Mouse (Mus musculus) neural tube, postnatal 0 days (tissue): Measurements from ENCODE around the gene Gad1. TPM values are rescaled to one million over a fixed set of nuclear protein-coding genes. Genes with fewer than 3 reads are reported as not detected.

Experiments used
- polyA plus RNA-seq: library from polyadenylated mRNA; unstranded; fragments of >200 nt; fragmentation: Nextera tagmentation; extraction: Ambion mirVana; gene quantifications from 2 replicates; pipeline ENCODE4 v1.2.1, GENCODE M21; 2015

Gene Gad1
- 109 and 128 TPM in 2 replicates for polyA plus RNA-seq

GRCm38 (mm10) chr2:70552772-70553171, at the start of gene Gad1:
TSS of gene Gad1 (plus strand) at chr2:70553072.

DNA sequence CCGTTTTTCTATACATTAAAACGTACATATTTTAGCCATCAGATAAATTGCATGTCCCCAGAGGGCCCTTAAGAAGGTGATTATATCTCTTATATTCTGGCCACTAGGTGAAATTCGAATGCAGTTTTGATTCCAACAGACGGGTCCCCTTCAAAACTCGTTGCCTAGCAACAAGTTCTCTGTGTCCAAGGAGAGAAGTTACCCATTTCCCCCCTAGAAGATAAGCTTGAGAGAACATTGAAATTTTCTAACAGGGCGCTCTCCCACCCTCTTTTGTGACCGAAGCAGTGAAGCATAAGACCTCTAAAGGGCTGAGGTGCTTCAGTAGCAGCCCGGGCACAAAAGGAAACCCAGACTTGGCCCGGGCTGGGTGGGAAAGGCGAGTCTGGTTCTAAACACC, 44.4 kb upstream of the Gad1 start, which contains the start of gene Erich2:
Erich2 (plus strand) TSS at position 324 of the 400 bp plus-strand sequence.

Other genes with a start within 250 kb of the Gad1 start
- gene Sp5, start 78.1 kb upstream of the Gad1 start, polyA plus RNA-seq: 2.0 and 2.5 TPM in 2 replicates
- 1.7 and 2.9 TPM in 2 replicates for gene Erich2, start 44.3 kb upstream of the Gad1 start, polyA plus RNA-seq
- gene Gorasp2, start 108.5 kb downstream of the Gad1 start, polyA plus RNA-seq: 131 and 140 TPM in 2 replicates
- 4.8 and 5.1 TPM in 2 replicates for gene Gm26558, start 109.0 kb downstream of the Gad1 start, polyA plus RNA-seq